Mouse (Mus musculus) adipocyte (in vitro differentiated cells): Measurements from ENCODE around the gene Ank3.
A peak's percentile ranks its signal among the peaks of the same experiment; 100 is the strongest.

Source experiments
- DNase-seq: peaks from one replicate; pipeline ENCODE4 v3.0.0-alpha.2; 2016; ENCODE audit warnings: low spot score

Ank3 gene

DNA sequence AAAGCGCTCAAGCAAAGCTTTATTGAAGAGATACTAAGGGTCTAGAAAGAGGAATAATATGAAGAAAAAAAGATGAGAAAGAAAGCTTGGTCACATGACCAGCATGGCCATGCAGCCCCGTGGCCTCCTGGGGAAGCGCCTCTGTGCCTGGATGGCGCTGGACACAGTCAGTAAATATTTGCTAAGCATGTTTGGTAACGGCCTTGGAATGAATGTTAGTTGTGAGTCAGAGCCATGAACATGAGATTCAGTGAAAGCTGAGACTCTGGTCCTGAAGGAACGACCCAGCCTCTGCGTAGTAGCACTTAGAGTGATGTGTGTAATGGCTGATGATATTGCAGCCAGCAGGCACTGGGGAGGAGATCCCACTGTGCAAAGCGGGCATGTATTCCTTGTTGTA, 531.9 kb downstream of the Ank3 start:
- DNase-seq = no peak

- DNase-seq = no peak
Observed at GRCm38 (mm10) chr10:69936443-69937067, 538.0 kb downstream of the Ank3 start.

- no peak for DNase-seq
Observed at GRCm38 (mm10) chr10:69937291-69937921, 538.8 kb downstream of the Ank3 start.

GRCm38 (mm10) chr10:69939144-69939543, 540.6 kb downstream of the Ank3 start:
- no peak for DNase-seq

DNA sequence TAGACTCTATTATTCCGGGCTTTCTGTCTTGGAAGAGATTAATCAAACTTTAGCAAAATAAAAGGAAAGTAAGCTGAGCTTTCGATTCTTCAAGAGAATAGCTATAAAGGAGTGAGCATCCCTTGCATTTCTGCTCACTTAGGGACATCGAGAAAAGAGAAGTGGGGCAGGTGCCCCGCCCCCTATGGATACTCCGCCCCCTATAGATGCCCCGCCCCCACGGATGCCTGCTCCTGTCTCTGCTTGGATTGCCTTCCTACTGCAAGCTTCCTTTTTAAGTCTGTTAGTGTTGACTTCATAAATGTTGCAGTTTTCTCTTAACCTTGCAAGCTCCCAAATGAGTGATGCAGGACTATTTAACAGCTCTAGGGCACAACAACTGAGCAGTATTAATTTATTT, 541.4 kb downstream of the Ank3 start:
- DNase-seq = no peak

DNA sequence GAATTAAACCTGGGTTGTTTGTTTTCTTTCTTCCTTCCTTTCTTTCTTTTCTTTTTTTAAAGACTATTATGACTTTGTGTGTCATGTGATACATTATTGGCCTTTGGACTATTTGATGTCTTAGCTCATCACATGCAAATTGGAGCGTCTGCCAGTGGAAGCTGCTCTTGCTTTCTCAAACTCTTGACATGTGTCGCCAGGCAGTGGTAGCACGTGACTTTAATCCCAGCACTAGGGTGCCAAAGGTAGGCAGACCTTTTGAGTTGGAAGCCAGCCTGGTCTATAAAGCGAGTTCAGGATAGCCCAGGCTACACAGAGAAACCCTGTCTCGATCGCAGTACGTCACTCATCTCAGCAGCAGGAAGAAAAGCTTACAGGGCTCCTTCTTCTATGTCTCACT, 542.4 kb downstream of the Ank3 start:
- no peak for DNase-seq

DNA sequence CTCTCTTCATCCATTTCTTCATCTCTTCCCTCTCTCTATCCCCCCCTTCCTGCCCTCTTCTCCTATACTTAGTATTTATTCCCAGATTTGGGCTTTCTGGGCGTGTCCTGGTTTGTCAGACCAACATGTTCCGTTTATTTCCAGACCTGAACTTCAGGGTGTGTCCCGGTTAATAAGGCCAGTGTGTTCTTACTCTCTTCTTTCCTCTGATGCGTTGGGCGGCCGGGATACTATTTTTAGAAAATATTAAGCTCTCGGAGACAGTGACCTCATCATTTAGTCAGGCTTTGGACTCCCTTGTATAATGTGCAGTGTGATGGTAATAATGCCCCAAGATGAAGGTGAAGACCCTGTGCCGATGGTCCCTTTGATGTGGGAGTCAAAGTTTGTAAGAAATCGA, 546.3 kb downstream of the Ank3 start:
- no peak for DNase-seq

DNA sequence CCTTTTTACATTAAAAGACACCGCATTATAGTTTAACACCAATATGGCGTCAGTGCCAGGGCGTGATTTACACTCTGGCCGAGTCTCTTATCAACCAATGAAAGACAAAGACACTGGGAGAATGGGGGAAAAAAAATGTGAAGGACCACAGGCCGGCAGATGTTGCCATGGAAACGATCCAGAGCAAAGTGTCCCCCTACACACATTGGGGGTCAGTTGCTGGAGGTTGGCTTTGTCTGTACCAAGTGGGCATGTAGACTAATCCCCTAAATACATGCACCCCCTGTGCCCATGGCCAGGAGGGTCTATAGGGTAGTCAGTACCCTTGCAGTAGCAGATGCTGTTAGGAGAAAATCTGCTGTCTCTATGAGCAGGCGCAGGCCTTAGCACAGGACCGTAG, 547.3 kb downstream of the Ank3 start:
- DNase-seq = no peak

DNA sequence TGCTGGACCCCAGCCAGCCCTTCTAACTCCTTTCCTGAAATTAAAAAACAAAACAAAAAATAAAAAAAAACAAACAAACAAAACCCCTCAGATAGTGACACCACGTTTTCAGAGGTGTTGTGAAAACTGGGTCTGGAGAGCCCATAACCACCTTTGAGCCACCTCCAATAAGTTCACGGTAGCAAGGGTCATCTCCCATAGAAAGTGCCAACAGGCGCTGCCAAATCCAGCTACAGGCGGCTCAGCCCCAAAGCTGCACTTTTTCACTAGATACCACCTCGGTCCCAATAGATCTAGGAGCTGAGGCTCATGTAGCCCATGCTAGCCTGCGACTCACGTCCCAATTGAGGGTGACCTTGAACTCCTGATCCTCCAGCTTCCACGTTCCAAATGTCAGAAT, 547.7 kb downstream of the Ank3 start:
- no peak for DNase-seq

- DNase-seq = no peak
Observed at GRCm38 (mm10) chr10:69947093-69947492, 548.5 kb downstream of the Ank3 start.

GRCm38 (mm10) chr10:69950236-69950918, 551.8 kb downstream of the Ank3 start:
- no peak for DNase-seq

DNA sequence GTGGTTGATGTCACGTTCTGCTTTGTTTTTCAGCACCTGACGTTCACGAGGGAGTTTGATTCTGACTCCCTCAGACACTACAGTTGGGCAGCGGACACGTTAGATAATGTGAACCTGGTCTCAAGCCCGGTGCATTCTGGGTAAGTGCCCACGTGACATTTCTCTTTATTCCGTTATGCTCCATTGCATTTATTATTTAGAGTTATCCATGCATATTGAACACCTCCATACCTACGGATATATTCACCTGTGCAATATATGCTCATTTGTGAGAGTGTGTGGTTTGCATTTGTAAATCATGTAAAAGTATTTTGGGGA, 552.3 kb downstream of the Ank3 start:
- DNase-seq = no peak

GRCm38 (mm10) chr10:69951426-69951825, 552.9 kb downstream of the Ank3 start:
- no peak for DNase-seq

- DNase-seq = no peak
Observed at GRCm38 (mm10) chr10:69952316-69952715, 553.7 kb downstream of the Ank3 start.

- DNase-seq = no peak
Observed at GRCm38 (mm10) chr10:69954657-69955267, 556.2 kb downstream of the Ank3 start.

- DNase-seq = no peak
Observed at GRCm38 (mm10) chr10:69962226-69962625, 563.7 kb downstream of the Ank3 start.

DNA sequence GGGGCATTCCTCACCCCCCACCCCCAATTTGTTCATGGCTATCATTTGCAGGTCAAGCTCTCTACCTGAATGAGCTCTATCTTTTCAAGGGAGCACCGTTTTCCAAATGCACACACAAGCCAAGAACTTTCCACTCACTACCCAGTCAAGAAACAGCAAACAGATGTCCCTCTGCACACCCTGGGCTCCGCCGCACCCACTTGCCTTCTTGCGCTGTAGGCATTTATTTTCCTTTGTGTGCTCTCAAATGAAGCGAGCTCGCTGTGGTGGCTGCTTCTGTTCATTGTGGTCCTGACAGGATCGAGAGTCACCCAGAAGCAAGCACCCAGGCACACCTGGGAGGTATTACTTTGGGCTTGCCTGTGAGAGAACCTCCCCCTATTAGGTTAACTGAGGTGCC, 564.4 kb downstream of the Ank3 start:
- no peak for DNase-seq

DNA sequence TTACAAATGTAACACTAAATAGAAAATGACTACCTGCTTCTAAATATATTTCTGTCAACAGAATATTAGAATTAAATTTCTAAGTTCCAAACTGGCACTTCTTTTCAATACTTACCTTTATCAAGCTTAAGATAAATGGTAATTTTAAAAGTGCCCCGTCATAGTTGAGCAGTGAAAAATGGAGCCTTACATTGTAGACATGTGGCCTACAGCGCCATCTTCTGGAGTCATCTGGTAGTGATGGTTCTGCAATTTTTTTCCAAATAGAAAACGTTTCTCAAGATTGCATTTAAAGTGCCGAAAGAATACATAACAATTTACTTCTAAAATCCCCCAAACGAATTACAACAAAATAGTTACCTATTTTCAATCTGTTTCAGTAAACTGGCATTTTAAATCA, 566.0 kb downstream of the Ank3 start:
- DNase-seq = peak; percentile 84

DNA sequence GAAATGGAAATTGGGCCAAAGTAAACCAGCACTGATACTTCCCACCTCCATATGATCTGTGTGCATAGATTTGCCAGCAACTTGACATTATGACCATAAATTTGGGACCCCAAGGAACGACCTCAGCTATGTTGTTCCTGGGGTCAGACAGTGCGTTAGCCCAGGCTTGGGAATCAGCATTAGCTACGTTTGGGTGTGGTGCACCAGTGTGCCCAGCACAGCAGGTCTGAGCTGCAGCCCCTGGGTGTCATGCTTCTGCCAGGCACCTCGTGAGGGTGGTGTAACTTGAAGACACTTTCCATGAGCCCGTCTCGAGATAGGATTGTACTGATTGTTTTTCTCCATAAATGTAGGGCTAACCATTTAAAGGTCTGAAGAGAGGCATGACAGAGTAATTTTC, 566.5 kb downstream of the Ank3 start:
- no peak for DNase-seq

- DNase-seq = no peak
Observed at GRCm38 (mm10) chr10:69967994-69968393, 569.4 kb downstream of the Ank3 start.

GRCm38 (mm10) chr10:69979636-69980035, 581.1 kb downstream of the Ank3 start:
- DNase-seq = no peak

DNA sequence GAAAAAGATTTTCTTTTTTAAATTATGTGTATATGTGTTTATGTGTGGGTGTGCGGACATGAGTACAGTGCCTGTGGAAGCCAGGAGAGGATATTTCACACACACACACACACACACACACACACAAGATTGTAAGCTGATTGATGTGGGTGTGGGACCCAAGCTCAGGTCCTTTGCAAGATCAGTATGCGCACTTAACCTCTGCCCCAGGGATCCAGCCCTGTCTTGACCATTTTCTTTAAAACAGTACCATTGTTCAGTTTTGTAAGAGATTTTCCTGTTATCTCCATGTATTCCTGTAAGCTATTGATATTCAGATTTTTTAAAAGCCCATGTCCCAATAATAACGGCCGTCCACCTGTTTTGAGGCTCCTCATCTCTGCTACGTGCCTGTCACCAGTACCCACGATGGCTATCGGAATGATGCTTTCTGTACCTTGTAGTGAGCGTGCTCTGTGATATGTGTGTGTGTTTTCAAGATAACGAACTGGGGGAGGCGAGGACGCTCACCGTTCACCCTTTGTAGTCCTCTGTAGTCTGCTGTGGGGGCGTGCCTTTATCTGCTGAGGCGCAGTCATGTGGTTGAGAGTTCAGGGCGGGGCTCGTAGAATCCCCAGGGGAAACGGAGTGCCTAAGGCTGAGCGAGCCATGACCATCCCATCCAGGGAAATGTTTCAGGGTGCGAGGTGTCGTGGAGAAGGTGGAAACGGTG, 583.0 kb downstream of the Ank3 start:
- DNase-seq = no peak

- no peak for DNase-seq
Observed at GRCm38 (mm10) chr10:69982701-69983100, 584.1 kb downstream of the Ank3 start.
